Mouse (Mus musculus): ENCODE data around the gene Kbtbd12.

Kbtbd12 gene

DNA sequence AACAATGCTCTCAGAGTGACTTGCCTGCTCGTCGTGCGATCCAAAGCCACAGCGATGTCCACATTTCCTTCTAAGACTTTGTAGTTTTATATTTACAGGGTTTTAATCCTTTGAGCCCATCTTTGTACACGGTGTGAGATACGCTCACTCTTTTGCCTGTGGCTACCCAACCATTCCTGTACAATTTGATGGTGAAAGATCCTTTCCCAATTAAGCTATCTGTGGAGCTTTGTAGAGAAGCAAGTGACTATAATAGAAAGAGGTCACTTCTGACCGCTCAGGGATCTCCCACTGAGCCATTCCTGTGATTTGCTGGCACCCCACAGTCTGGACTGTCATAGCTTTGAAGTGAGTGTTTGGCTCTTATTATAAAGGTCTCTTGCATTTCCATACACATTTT, 71.1 kb downstream of the Kbtbd12 start:
- ChIA-PET POLR2A (interaction anchor here in 2 of 4 experiments (1.0 to 1.2 kb wide), 3 partner anchors 13 to 330 kb away, joined by 3 to 4 read pairs (median 3); no protein-coding TSS in a partner anchor), CTCF (interaction anchor here in 1 of 4 experiments (0.8 to 2.4 kb wide), 3 partner anchors 11 to 283 kb away, joined by 3 to 9 read pairs (median 3); partner anchors contain the start of gene Abtb1)

DNA sequence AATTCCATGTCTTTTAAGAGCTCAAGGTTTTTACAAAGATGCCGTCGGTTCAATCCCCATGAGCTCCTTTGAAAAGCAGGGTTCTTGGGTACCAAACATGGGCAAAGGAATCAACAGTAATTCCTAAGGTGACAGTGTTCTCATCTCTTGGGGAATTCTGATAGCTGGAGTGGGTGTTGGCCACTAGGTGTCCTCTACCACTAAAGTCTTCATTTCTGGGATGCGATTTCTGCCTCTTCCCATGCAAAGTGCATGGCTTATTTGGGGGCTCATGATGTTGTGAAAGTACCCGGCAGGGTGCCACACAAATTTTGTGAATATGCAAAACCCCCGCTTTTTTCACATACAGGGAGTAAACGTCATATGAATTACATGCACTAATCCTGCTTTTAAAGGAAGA, 72.7 kb downstream of the Kbtbd12 start:
- POLR2A ChIA-PET = interaction anchor here in 2 of 4 experiments (0.5 to 1.1 kb wide), 4 partner anchors 13 to 962 kb away, joined by 3 to 4 read pairs (median 4); partner anchors contain the start of gene Abtb1 (in 1 of the 2)
- CTCF ChIA-PET = interaction anchor here (0.5 to 2.4 kb wide), 16 partner anchors 9 to 441 kb away, joined by 3 to 9 read pairs (median 3); partner anchors contain the start of gene Abtb1 (in 1 of the 4)

- CTCF ChIA-PET = interaction anchor here in 1 of 4 experiments (1.2 kb wide), 1 partner anchor 289 kb away, joined by 3 read pairs; no protein-coding TSS in a partner anchor
- POLR2A ChIA-PET = no interaction called here
Measured at GRCm38 (mm10) chr6:88560156-88560555, 77.6 kb downstream of the Kbtbd12 start.

- ChIA-PET POLR2A (no interaction called here), CTCF (interaction anchor here in 1 of 4 experiments (1.0 kb wide), 1 partner anchor 273 kb away, joined by 3 read pairs; no protein-coding TSS in a partner anchor)
Measured at GRCm38 (mm10) chr6:88559688-88560087, 78.1 kb downstream of the Kbtbd12 start.

GRCm38 (mm10) chr6:88558076-88558475, 79.7 kb downstream of the Kbtbd12 start:
- POLR2A ChIA-PET = interaction anchor here in 3 of 4 experiments (0.6 to 0.9 kb wide), 3 partner anchors 33 to 1968 kb away, joined by 3 read pairs; no protein-coding TSS in a partner anchor
- CTCF ChIA-PET = interaction anchor here in 2 of 4 experiments (0.6 to 2.3 kb wide), 9 partner anchors 20 to 358 kb away, joined by 3 to 6 read pairs (median 4); partner anchors contain the start of gene Abtb1 (in 1 of the 2)

- ChIA-PET POLR2A (interaction anchor here in 3 of 4 experiments (0.6 to 1.0 kb wide), 4 partner anchors 34 to 1969 kb away, joined by 3 read pairs; no protein-coding TSS in a partner anchor), CTCF (interaction anchor here in 3 of 4 experiments (0.5 to 2.3 kb wide), 8 partner anchors 20 to 695 kb away, joined by 3 to 6 read pairs (median 4); partner anchors contain the start of gene Abtb1 (in 1 of the 3))
Measured at GRCm38 (mm10) chr6:88557548-88557947, 80.2 kb downstream of the Kbtbd12 start.

GRCm38 (mm10) chr6:88549916-88550315, 87.8 kb downstream of the Kbtbd12 start:
- CTCF ChIA-PET = no interaction called here
- POLR2A ChIA-PET = interaction anchor here in 1 of 4 experiments (0.6 kb wide), 1 partner anchor 28 kb away, joined by 3 read pairs; no protein-coding TSS in a partner anchor

DNA sequence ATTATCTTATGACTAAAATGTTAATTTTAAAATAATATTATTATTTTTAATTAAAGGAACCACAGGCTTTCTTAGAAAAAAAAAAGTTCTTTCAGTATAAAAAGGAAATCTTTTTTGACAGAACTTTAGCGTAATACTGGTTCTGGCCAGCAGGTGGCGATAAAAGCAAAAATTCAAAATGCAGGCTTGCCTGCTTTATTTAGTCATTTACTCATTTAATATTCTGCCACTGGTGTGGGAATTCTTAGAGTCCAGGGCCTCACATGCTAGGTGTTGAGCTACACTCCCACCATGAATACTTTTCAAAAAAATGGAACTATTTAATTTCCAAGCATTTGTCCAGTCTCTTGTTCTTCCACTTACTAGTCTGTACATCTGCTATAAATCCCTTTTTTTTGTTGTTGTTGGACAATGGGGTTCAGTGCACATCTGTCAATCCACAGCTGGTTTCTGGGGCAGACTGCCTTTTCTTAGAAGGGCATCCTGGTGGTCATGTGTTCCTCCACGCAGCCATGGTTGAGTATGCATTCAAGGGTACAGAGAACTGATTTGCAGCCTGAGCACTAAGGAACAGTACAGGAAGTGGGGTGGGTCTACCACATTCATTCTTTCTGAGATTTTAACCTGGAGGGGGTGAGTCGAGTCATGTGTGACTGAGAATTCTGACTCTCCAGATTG, 88.5 kb downstream of the Kbtbd12 start:
- ChIA-PET POLR2A (interaction anchor here in 1 of 4 experiments (0.6 kb wide), 1 partner anchor 29 kb away, joined by 3 read pairs; no protein-coding TSS in a partner anchor), CTCF (interaction anchor here in 2 of 4 experiments (0.5 to 1.3 kb wide), 2 partner anchors 367 to 1221 kb away, joined by 3 to 4 read pairs; no protein-coding TSS in a partner anchor)

DNA sequence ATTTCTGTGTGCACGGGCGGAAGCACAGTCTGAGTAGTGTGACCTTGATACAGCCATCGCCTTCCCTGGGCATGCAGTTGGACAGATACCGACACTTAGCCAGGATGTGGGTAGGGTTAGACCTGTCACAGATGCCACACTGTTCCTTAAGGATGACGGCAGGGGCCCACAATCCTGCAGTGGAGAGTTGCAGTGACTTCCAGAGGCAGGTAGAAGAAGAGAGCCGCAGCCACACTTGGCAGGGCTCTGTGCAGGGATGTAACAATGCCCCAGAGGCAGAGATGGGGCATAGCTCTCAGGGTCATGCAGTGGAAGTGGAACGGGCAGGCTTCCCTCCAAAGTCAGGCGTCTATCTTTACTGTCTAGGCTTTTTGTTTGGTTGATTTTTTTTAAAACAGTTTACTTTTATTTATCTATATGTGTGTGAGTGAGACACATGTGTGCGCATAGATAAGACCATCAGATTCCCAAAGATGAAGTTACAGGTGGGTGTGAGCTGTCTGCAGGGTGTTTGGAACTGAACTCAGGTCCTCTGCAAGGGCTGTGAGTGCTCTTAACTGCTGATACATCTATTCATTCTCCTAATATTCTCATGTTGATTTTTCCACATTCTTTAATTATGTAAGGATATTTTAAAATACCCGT, 89.2 kb downstream of the Kbtbd12 start:
- POLR2A ChIA-PET = no interaction called here
- CTCF ChIA-PET = interaction anchor here (0.5 to 2.2 kb wide), 5 partner anchors 301 to 1222 kb away, joined by 3 to 10 read pairs (median 4); no protein-coding TSS in a partner anchor

DNA sequence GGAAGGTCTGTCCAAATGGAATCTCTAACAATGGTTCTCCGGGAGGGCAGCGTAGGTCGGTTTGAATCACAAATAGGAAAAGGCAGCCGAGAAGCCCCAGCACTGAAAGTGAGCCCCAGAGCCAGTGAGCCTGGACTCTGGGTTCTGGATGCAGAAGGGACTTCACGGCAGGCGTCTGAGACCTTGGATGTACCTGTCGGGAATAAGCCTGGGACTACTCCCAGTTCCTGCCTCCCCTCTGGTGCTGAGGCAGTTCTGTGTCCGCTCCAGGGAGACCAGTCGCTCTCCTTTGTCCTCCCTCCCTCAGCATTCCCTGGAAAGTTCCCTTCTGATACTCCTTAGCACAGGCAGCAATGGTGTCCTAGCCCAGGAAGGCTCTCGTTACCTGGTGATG, 92.4 kb downstream of the Kbtbd12 start:
- ChIA-PET POLR2A (no interaction called here), CTCF (interaction anchor here in 2 of 4 experiments (1.6 kb wide), 2 partner anchors 286 to 310 kb away, joined by 4 to 8 read pairs; no protein-coding TSS in a partner anchor)

DNA sequence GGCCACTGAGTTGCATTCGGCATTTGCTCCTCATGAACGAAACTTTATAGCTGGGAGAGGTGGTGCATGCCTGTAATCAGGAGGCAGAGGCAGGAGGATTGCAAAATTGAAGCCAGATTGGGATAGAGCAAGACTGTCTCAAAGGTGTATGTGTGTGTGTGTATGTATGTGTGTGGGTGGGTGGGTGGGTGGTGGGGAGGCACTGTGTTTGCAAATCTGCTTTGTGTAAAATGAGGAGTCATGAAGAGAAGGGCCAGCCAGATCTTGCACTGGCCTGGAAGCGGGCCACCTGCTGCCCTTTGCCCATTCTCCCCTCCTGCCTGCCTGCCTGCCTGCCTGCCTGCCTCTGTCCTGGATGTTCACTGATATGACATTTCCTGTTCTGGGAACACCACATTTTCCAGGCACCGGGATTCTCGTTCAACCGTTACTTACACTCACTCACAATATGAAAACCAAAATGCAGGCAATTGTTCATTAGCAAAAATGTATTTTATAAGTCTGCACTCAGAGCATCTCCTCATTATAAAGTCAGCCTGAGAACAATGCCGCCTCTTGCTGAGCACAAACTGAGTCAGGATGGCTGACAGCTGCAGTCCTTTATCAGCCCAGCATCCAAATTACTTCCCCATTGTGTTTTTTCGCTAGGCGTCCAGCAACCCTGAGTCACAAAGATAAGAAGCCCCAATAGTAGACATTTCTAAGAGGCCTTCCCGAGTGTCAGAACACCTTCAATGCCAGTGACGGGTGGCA, 92.9 kb downstream of the Kbtbd12 start:
- POLR2A ChIA-PET = no interaction called here
- CTCF ChIA-PET = no interaction called here

- CTCF ChIA-PET = no interaction called here
- POLR2A ChIA-PET = no interaction called here
Measured at GRCm38 (mm10) chr6:88544241-88544640, 93.5 kb downstream of the Kbtbd12 start.

GRCm38 (mm10) chr6:88540093-88540755, 97.5 kb downstream of the Kbtbd12 start:
- POLR2A ChIA-PET = interaction anchor here in 1 of 4 experiments (0.5 kb wide), 1 partner anchor 293 kb away, joined by 4 read pairs; no protein-coding TSS in a partner anchor
- CTCF ChIA-PET = interaction anchor here in 2 of 4 experiments (0.6 to 0.8 kb wide), 4 partner anchors 38 to 376 kb away, joined by 3 to 4 read pairs (median 3); no protein-coding TSS in a partner anchor

- CTCF ChIA-PET = interaction anchor here in 2 of 4 experiments (0.6 to 1.2 kb wide), 3 partner anchors 16 to 407 kb away, joined by 3 to 4 read pairs (median 4); no protein-coding TSS in a partner anchor
- POLR2A ChIA-PET = no interaction called here
Measured at GRCm38 (mm10) chr6:88530306-88530705, 107.4 kb downstream of the Kbtbd12 start.

DNA sequence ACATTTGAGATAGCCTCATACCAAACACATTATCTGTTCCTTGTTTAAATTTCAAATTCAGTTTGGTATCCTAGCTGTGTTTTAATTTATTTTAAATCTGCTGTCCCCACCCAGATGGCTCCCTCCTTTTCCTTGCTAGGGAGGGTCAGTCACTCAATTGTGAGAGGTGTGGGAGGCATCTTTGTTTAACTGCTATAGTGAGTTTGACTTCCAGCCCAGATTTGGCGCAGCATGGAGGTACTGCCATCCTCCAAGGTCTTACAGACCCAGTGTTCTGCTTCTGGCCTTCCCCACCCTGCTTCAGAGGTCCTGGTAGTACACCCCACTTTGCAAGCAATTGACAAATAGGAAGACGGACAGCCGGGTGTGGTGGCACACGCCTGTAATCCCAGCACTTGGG, 113.7 kb downstream of the Kbtbd12 start:
- CTCF ChIA-PET = no interaction called here
- POLR2A ChIA-PET = no interaction called here

DNA sequence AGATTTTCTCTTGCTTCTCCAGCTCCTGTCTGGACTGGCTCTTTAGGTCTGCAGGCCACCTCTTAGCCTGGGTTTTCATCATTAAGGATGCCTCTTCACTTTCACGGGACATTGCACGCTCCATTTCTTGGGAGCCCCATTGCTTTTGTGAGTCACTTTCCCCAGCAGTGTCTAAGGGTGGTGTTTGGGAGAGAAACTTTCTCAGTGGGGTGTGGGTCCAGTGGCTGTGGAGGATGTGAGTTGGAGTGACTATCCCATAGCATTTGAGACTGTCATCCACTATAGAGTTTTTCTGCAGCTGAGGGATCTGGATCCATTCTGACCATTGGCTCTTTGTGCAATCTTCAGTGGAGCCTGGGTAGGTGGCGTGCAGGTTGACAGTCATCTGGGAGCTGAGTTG, 114.3 kb downstream of the Kbtbd12 start:
- POLR2A ChIA-PET = no interaction called here
- CTCF ChIA-PET = no interaction called here

DNA sequence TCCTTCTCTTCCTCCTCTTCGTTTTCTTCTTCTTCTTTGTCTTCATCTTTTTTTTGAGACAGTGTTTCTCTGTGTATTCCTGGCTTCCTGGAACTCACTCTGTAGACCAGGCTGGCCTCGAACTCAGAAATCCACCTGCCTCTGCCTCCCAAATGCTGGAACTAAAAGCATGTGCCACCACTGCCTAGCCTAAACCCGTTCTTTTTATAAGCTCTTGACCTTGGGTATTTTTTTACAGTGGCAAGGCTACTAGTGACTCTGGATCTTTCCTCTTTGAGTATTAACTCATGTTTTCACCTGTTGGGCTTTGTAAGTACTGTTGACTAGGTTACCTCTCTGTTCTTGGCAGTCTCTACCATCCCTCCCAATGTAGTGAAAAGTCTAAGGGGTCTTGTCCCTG, 114.7 kb downstream of the Kbtbd12 start:
- POLR2A ChIA-PET = no interaction called here
- CTCF ChIA-PET = no interaction called here

GRCm38 (mm10) chr6:88522606-88523005, 115.1 kb downstream of the Kbtbd12 start:
- POLR2A ChIA-PET = interaction anchor here in 1 of 4 experiments (0.9 kb wide), 1 partner anchor 319 kb away, joined by 4 read pairs; the partner anchor contains the start of gene Abtb1

More at GRCm38 (mm10) chr6:88522606-88523005, 115.1 kb downstream of the Kbtbd12 start:
- CTCF ChIA-PET = interaction anchor here in 1 of 4 experiments (0.7 kb wide), 1 partner anchor 55 kb away, joined by 6 read pairs; no protein-coding TSS in a partner anchor

Data from embryonic stem cell, embryonic (primary cell).